Mouse (Mus musculus) fibroblast of lung, adult 2 months (primary cell): ENCODE results near the gene Slc26a3.
"Not testable (repeated sequence)": the region's sequence is repeated elsewhere in the genome, so short reads cannot be mapped to it uniquely, and the experiment has no call there.

Source experiments
- DNase-seq: peaks from one replicate; pipeline ENCODE4 v3.0.0-alpha.2; 2011; ENCODE audit warnings: low read depth

Slc26a3 gene

DNA sequence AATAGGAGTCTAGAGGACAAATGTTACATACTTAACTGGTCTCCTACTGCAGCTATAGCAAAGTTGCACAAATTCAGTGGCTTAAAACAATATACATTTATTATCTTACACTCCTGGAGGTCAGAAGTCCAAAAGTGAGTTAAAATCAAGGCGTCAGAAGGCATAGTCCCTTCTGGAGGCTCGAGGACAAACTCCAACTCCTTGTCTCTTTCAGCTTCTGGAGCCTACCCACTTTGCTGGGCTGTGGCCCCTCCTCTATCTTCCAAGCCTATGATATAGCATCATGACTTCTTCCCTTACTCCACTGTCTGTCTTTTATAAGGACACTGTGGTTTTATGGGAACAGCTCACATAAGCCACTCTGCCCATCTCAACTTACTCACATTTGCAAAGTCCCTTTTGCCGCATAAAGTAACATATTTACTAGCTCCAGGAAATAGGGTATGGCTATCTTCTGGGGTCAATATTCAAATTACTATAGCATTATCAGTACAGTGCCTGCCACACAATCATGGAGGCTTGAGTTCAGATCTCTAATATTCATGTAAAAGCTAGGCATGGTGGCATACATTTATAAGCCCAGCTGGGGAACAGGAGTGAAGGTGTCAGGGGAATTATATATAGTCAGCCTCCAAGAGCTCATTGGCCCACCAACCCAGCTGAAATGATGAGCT, 31.4 kb downstream of the Slc26a3 start:
- no peak for DNase-seq

DNA sequence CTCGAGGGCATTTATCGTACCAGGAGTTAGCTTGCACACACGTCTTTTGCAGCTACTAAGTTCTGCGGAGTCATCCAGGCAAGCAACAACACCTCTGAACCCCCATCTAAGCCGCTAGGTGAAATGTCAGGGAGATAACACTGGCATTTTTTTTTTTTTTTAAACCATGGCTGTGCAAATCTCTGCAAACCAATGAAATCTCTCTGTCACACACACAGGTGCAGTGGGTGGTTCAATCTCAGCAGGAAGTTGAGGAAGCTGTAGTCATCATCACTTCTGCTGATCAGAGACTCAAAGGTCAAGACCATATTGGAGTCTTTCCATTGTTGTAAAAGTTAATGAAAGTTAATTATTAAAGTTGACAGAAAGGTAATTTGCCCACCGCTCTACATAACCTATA, 47.1 kb downstream of the Slc26a3 start:
- DNase-seq: no peak

DNA sequence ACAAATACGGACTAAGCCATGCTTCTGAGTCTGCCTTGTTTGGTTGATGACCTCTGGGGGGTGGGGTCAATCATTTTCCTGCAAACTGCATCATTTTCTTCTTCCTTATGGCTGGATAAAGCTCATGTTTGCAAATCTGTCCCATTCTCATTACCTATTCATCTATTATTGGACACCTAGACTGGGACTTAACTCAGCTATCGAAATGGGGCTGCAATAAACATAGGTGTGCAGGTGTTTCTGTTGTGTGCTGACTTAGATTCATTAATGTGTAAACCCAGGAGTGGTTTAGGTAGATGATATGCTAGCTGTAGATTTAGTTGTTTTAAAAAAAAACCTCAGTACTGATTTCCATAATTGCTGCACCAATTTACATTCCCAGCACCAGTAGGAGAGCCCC, 48.9 kb downstream of the Slc26a3 start:
- DNase-seq: no peak

DNA sequence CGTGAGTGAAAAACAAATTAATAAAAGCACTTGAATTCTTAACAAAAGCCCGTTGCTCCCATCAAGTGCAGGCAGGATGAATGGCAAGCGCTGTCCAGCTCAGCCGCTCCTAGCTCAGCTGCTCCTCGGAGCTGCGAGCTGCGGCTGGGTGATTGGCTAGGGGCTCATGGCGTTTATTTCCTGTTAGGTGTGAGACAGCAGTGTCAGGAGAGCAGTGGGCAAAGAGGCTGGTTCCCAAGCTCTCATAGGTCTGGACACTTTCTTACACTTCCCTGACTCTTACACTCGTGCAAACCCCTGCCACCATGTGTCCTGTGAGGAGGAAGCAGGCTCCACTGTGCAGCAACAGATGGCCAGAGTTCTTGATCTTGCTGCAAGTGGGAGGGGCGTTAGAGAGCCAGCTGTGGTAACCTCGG, 53.5 kb downstream of the Slc26a3 start:
- DNase-seq: peak; percentile 2

DNA sequence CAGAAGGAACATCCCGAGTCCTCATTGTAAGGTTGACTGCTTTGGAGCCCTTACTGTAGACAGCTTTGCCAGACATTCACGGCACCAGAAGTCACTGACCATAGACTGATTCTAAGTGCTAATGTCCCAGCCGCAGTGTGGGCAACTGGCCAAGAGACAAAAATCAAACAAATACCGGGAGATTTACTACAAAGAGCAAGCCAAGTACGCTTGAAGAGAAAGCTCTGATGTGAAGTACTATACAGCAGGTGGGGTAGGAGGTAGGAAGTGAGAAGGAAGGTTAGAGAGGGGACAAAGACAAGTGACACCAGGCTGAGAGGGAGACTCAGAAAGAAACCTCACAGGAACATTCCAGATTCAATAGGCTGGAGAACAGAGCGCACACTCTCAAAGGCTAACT, 54.2 kb downstream of the Slc26a3 start:
- DNase-seq: no peak

DNA sequence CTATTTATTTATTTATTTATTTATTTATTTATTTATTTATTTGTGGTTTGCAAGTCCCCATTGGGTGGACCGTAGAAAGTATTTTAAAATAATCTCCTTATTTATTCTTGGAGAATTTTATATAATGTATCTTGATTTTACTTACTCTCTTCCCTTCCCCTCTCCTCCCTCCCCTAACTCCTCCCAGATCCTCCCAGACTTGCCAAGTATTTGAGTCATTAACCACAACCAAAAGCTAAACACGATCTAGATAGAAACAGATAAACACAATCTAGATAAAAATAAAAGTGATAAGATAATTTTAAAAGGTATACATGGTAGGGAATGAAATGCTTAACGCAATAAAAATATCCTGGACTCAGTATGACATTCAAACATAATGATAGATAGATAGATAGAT, 58.7 kb downstream of the Slc26a3 start:
- DNase-seq: no peak

DNA sequence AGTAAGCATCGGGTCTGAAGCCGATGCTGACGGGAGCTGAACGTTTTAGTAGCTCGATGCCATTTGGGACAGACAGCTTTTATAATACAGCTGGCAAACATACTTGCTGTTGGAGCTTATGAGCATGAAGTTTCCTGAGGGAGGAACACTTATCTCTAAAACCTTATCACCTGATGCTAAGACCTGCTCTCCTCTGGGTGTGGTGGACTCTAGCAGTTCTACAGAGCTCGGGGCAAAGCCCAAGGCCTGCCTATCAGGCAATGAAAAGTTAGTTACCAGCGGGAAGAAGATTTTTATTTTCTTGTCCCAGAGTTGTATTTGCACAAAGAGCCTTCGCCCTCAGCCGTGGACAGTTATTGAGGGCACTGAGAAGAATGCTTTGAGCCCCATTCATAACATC, 65.6 kb downstream of the Slc26a3 start:
- DNase-seq: no peak

DNA sequence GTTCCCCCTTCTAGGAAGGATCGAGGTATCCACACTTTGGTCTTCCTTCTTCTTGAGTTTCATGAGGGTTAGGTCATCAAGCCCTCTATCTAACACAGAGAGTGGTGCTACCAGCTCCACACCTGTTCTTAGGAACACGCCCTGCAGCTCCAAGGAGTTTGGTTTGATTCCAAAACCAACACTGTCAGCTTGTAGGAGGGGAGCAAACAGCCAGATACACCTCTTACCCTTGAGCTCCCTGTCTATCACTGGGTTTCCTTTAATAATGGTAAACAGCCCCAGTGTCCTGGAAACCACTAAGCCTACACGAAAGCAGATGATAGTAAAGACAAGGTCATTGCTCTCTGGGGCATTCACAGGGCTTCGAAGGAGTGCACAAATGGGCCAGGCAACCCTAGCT, 67.8 kb downstream of the Slc26a3 start:
- no peak for DNase-seq

DNA sequence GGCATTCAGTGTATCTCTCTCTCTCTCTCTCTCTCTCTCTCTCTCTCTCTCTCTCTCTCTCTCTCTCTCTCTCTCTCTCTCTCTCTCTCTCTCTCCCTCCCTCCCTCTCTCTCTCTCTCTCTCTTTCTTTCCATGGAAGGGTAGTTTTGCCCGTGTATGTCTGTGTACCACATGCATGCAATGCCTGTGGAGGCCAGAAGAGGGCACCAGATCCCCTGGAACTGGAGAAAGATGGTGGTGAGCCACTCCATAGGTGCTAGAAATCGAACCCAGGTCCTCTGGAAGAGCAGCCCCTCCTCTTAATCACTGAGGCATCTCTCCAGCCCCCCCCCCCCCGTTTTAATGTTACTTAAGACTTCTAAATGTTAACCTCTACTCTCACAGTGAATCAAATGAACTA, 69.6 kb downstream of the Slc26a3 start:
- not testable (repeated sequence) for DNase-seq

DNA sequence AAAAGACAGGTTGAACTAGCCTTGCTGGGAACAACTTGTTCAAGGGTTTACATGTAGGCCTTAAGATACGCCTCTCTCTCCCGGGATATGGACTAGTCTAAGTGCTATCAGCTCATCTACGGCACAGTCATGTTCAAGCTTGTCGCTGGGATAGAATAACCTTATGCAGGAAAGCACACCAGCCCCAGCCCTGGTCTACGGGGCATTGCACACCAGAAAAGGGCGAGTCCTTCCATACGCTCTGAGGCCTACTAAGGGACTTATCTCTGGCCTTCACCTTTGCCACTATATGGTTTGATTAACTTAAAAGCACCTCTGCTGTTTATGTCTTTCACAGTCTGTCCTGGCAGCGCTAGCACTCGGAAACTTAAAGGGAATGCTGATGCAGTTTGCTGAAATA, 70.7 kb downstream of the Slc26a3 start:
- DNase-seq: no peak

DNA sequence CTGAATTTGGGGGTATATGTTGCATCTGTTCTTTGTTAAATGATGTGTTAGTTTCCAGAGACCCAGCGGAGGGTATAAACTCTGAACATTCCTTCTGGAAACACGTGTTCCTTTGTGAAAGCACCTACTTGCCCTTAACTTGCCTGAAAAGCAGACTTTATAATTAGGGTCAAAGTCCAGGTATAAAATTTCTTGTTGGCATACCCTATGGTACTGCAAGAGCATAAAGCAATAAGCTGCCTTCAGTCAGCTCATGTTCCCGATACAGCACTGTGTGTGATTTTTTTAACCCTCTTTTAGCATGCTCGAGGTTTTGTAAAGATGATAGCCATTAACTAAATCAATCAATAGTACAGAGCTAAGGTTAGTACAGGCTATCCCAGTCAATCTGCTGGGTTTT, 71.9 kb downstream of the Slc26a3 start:
- no peak for DNase-seq

DNA sequence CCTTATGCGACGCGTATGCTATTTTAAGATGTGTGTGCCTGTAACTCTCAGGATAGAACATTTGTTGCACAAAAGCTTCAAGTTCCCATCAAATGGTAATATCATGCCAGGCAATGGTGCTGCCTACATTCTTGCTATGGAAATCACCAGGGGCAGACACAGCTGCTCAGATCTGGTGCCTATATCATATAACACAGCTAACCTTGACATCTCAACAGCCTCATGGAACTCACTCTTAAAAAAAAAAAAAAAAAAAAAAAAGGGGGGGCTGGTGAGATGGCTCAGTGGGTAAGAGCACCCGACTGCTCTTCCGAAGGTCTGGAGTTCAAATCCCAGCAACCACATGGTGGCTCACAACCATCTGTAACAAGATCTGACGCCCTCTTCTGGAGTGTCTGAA, 87.5 kb downstream of the Slc26a3 start:
- DNase-seq: not testable (repeated sequence)

DNA sequence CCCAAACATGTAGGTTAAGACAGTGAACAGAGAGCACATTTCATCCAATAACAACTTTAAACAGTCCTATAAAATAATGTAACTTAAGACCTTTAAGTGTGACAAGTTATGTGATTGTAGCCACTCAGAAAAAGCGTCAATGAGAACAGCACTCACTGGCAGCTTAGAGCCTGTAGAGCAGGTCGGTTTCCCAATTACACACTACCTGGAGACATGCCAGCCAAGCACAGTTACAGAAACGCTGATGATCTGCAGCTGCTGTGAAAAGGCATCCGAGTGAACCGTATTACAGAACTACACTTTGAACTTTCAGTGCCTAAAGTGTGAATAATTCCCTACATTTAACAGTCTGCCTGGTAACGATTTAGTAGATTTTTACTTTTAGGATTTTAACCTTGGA, 95.8 kb downstream of the Slc26a3 start:
- no peak for DNase-seq

DNA sequence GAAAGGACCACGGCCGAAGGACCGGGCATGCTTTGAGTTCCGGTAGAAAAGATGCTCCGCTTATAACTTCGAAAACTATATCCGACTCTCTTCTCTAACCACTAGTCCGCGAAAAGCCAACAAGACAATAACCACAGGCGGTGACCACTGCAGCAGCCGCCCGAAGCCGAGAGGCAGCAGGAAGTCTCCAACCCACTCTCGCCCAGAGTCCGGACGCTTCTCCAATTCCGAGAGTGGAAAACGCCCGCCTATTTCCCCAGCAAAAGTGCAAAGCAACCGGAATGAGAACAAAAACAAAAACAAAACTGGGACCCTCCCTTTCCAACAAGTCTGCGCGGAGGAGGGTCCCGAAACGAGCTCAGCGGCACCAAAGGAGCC, 108.3 kb downstream of the Slc26a3 start:
- no peak for DNase-seq

DNA sequence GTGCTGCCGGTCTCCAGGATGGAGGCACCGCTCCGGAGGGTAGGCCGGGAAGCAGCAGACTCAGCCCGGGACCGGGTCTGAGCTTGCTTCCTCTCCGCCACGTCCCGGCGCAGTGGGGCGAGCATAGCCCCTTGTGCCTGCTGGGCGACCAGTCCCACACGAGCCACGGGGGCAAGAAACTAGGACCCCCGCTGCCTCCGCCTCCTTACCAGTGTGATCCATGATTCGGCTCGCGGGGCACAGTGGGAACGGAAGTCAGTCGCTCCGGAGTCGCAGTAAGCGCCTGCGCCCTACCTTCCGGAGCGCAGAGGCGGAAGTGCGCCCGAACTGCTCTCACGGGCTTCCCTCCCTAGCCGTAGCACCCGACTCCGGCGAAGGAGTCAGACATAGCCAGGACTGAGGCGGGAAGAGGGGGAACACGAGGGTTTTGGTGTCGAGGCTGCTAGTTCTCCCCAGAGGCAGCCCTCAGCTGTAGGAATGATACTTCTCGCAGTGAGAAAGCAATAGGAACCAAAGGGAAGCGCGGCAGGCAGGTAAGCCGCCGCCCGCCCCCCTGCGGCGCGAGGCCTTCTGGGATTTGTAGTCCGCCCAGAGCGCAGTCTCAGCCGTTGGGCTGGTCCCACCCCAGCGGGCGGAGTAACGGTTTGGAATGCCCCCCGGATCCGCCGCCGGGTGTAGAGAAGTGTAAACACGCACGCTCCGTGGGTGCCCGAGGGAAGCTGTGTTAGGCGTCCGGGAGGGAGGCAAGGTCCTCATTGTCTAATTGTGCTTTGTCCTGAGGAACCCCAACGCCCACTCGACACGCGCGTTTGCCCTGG, 108.9 kb downstream of the Slc26a3 start, which contains the start of gene Cbll1:
Gene Cbll1, minus strand, starts transcription at position 303 of the 818 bp plus-strand sequence.
- DNase-seq: peak; percentile 83

DNA sequence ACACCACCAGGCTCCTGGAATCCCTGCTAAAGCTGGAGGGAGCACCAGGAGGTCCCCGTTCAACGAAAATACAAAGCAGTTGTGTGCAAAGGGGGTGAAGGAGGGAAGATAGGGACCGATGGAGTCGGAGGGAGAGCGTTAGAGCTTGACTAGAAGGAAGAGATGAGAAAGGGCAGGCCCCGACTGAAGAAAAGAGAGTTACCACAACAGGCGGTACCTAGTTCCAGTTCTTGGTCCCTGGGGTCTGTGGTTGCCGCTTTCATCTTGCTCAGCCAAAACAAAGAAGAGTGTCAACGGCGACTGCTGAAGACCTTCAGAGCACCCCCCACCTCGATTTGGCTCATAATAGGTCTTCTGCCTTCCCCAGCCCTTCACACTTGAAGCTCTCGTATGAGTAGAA, 109.5 kb downstream of the Slc26a3 start:
- no peak for DNase-seq

DNA sequence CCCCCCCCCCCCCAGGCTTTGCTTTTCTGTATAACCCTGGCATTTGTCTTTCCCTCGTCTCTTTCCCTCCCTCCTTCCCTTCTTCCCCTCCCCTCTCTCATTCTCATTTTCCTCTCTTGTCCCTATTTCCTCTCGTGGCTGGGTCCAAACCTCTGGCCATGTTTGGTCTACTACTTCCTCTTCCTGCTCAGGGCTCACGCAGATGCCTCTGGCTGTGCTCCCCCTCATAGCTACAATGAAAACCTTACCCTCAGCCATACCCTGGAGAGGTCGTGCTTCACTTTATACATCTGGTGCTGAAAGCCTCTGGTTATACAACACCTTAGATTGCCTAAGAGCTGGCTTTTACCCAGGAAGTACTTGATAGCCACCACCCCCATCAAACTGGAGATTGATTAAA, 110.6 kb downstream of the Slc26a3 start:
- no peak for DNase-seq

DNA sequence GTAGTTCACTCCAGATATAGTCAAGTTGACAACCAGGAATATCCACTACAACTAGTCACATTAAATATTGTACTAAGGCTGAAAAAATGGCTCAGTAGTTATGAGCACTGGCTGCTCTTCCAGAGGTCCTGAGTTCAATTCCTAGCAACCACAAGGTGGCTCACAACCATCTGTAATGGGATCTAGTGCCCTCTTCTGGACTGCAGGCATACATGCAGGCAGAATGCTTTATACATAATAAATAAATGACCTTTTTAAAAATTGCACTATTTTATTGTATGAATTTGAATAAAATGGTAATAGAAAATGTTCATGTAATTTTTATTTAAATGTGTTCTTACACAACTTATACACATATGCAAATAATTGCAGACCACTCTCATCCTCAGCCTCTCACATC, 112.5 kb downstream of the Slc26a3 start:
- DNase-seq: no peak

DNA sequence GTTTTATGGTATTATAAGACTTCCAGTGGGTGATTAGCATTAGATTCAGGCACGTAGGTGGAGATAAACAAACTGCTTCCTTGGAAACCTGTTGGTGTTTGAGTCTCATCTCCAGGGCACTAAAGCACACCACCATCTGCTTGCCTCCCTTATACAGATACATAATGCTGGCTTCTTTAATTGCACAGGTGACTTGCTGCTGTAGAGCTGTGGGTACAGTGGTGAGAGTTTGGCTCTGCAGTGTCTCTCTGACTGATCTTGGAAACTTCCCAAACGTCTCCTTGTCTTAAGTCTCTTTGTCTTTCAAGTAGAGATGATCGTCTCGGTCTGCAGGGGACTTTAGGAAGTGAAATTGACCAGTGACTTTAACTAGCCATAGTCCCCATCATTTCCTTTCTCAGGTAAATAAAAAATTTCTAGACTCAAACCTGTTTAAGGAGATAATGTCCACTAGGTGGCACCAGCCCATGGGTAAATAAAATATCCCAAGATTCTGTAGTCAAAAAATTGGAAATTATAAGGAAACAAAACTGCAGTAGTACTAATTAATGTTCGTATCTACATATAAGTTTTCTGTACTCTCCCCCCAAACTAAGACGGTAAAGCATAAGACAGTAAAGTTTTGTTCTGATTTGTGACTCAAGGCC, 117.2 kb downstream of the Slc26a3 start:
- DNase-seq: no peak

DNA sequence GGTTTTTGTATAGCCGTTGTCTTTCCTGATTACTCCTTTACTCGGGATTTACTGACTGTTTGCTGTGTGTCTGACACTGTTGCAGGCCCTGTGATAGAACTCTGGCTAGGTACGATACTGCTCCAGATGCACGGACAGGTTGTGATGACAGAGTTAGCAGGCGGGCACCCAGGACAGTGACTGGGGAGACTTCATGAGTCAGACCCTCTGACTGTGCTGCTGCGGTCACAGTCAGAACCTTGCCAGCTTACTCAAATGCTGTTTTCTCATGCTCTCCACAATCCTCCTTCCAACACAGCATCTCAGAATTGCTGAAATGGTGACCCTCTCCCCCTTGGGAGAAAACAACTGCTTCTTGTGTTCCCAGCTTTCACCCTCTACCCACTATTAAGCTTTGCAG, 117.8 kb downstream of the Slc26a3 start:
- no peak for DNase-seq

DNA sequence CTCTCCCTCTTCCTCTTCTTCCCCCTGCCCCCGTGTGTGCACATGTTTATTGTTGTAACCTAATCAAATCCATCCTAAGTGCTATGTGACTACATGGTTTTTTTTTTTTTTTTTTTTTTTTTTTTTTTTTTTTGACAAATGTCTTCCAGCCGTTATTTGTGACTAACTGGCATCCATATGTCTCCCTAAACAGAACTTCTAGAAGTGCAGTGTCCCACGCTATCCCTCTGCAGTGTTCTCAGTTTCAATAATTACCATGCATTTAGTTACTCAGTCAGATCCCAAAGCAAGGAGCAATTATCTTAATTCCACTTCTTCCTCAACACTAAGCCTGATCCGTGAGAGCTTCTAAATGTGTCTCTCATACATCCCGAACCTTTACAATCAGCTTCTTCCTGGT, 120.5 kb downstream of the Slc26a3 start:
- DNase-seq: no peak

DNA sequence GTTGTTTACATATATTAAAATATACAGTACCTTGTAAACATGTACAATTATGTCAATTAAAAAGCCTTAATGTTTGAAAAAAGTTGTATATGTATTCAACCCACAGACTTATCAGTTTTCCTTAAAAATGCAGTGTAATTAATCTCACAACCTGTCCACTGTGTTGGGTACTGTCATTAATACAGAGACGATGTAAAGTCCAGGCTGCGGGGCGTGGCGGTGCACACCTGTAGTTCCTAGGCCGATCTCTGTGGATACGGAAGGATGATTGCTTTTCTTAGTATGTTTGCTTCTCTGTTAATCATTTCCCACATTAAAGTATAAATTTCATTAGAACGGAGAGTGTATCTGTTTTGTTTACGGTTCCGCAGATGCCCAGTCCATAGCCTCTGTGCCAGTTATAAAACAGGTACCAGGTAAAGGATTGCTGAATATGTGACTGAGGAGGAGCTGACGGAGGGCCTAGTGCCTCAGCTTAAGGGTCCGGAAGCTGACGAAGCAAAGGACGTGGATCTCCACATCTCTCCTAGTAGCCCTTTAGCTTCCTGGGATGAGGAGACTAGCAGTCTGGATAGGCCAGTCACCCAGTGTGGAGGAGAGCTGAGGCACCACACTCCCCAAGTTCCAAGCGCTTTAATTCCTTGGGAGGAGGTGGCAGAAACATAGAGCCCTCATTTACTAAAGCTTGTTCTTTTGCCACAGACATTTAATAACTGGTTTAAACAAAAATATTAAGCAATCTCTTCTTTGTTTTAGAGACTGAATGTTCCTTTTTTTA, 122.2 kb downstream of the Slc26a3 start:
- no peak for DNase-seq
